Mouse (Mus musculus) hindbrain, embryonic 13.5 days (tissue): ENCODE measurements around the gene Dnmt3c. TPM values are rescaled to one million over a fixed set of nuclear protein-coding genes. Genes with fewer than 3 reads are reported as not detected.
"Not testable (repeated sequence)": the region's sequence is repeated elsewhere in the genome, so short reads cannot be mapped to it uniquely, and the experiment has no call there.

Experiments used
- ATAC-seq: fragments of 200-750 bp; cut with Nextera tagmentation; 2 replicates; pipeline ENCODE4 v1.8.0; 2017; ENCODE audit warnings: moderate TSS enrichment; ENCODE audit not compliant: low FRiP score
- H3K27ac ChIP-seq: fragments of 300-500 bp; sonication (generic); 2 replicates; pipeline ENCODE4 v1.5.1; 2015; ENCODE audit warnings: inconsistent platforms, mild to moderate bottlenecking, moderate library complexity
- H3K27me3 ChIP-seq: fragments of 300-500 bp; sonication (generic); 2 replicates; pipeline ENCODE4 v1.6.1; 2015; ENCODE audit warnings: mild to moderate bottlenecking, inconsistent platforms
- H3K36me3 ChIP-seq: fragments of 300-500 bp; sonication (generic); 2 replicates; pipeline ENCODE4 v1.6.1; 2015; ENCODE audit warnings: mild to moderate bottlenecking, inconsistent platforms
- H3K4me1 ChIP-seq: fragments of 300-500 bp; sonication (generic); replicated peaks from 2 replicates; pipeline ENCODE4 v1.6.1; 2015; ENCODE audit warnings: inconsistent platforms
- H3K4me2 ChIP-seq: fragments of 300-500 bp; sonication (generic); 2 replicates; pipeline ENCODE4 v1.6.1; 2015; ENCODE audit warnings: inconsistent platforms, mild to moderate bottlenecking, moderate library complexity
- H3K4me3 ChIP-seq: fragments of 300-500 bp; sonication (generic); 2 replicates; pipeline ENCODE4 v1.5.1; 2015; ENCODE audit warnings: mild to moderate bottlenecking, inconsistent platforms
- H3K9ac ChIP-seq: fragments of 300-500 bp; sonication (generic); 2 replicates; pipeline ENCODE4 v1.6.1; 2015; ENCODE audit warnings: mild to moderate bottlenecking, inconsistent platforms
- H3K9me3 ChIP-seq: fragments of 300-500 bp; sonication (generic); 2 replicates; pipeline ENCODE4 v1.6.1; 2016; ENCODE audit warnings: inconsistent platforms
- WGBS: fragments of 180-500 bp; shearing (Covaris S2); methylation state at CpG from one replicate; pipeline ENCODE4 v1.1.7; 2015; 5-methylcytosine and 5-hydroxymethylcytosine counted together
- polyA plus RNA-seq: library from polyadenylated mRNA; unstranded; fragments of >200 nt; fragmentation: Nextera tagmentation; extraction: Ambion mirVana; gene quantifications from 2 replicates; pipeline ENCODE4 v1.2.1, GENCODE M21; 2015

Gene Dnmt3c
- 0.09 TPM in 1 of 2 replicates, not detected in the other for polyA plus RNA-seq

- H3K36me3 ChIP-seq = no peaks in the 10 kb centered on the region
- H3K4me1 ChIP-seq = no peaks in the 10 kb centered on the region
- H3K4me3 ChIP-seq = no peak within 1 kb of the TSS
- H3K9me3 ChIP-seq = no peaks in the 10 kb centered on the region
- H3K27me3 ChIP-seq = no peaks in the 10 kb centered on the region
- no peak for ATAC-seq
- no peak within 1 kb of the TSS for H3K9ac ChIP-seq
- H3K4me2 ChIP-seq = no peak within 1 kb of the TSS
- no peak within 1 kb of the TSS for H3K27ac ChIP-seq
Measured at GRCm38 (mm10) chr2:153696352-153696751, at the start of gene Dnmt3c. Gene Dnmt3c, plus strand, starts transcription at chr2:153696652.

GRCm38 (mm10) chr2:153648773-153649297 is 47.6 kb upstream of the Dnmt3c start:
- Histone ChIP-seq H3K27ac (peak overlapping the region; percentile 44), H3K9me3 (no peaks in the 10 kb centered on the region), H3K27me3 (peaks cover 14% of the 10 kb centered on the region), H3K9ac (peak overlapping the region; percentile 85), H3K4me1 (peaks cover 19% of the 10 kb centered on the region), H3K36me3 (no peaks in the 10 kb centered on the region), H3K4me2 (peak overlapping the region; percentile 93), H3K4me3 (peak overlapping the region; percentile 71)
- ATAC-seq = peak; percentile 34
- WGBS = 20% methylated on average over 14 of the region's 14 CpGs

- Histone ChIP-seq H3K4me2 (peak within 1 kb of the TSS; percentile 93), H3K36me3 (no peaks in the 10 kb centered on the region), H3K27ac (peak within 1 kb of the TSS; percentile 44), H3K4me1 (peaks cover 19% of the 10 kb centered on the region), H3K9ac (peak within 1 kb of the TSS; percentile 85), H3K27me3 (peaks cover 14% of the 10 kb centered on the region), H3K9me3 (no peaks in the 10 kb centered on the region), H3K4me3 (peak within 1 kb of the TSS; percentile 71)
- under 1% methylated on average over 70 of the region's 93 CpGs for WGBS
- ATAC-seq = peak; percentile 86
Measured at GRCm38 (mm10) chr2:153649298-153650013, 47.0 kb upstream of the Dnmt3c start, which contains the start of gene Dnmt3b. Gene Dnmt3b, plus strand, starts transcription at chr2:153649450.

GRCm38 (mm10) chr2:153650014-153650687 is 46.3 kb upstream of the Dnmt3c start:
- H3K4me1 ChIP-seq = peaks cover 19% of the 10 kb centered on the region
- peak overlapping the region; percentile 85 for H3K9ac ChIP-seq
- H3K4me2 ChIP-seq = peak overlapping the region; percentile 93
- no peaks in the 10 kb centered on the region for H3K36me3 ChIP-seq
- peaks cover 14% of the 10 kb centered on the region for H3K27me3 ChIP-seq
- ATAC-seq = peak; percentile 2; the same call in 1 of the 2 replicates
- no peaks in the 10 kb centered on the region for H3K9me3 ChIP-seq
- H3K27ac ChIP-seq = peak overlapping the region; percentile 44; the same call in 1 of the 2 replicates
- WGBS = 2% methylated on average over 28 of the region's 28 CpGs
- H3K4me3 ChIP-seq = peak overlapping the region; percentile 71

GRCm38 (mm10) chr2:153651681-153652080 is 44.8 kb upstream of the Dnmt3c start:
- Histone ChIP-seq H3K4me3 (no peak overlapping the region), H3K27me3 (peaks cover 14% of the 10 kb centered on the region), H3K9ac (no peak overlapping the region), H3K4me1 (peaks cover 19% of the 10 kb centered on the region), H3K4me2 (no peak overlapping the region), H3K27ac (no peak overlapping the region), H3K36me3 (no peaks in the 10 kb centered on the region), H3K9me3 (no peaks in the 10 kb centered on the region)
- no peak for ATAC-seq
- WGBS = 23% methylated on average over 3 of the region's 3 CpGs

- WGBS = 89% methylated on average over 8 of the region's 8 CpGs
- H3K4me3 ChIP-seq, H3K27me3 ChIP-seq, H3K27ac ChIP-seq, H3K9me3 ChIP-seq, H3K4me2 ChIP-seq, ATAC-seq, H3K9ac ChIP-seq, H3K4me1 ChIP-seq: not testable (repeated sequence)
- H3K36me3 ChIP-seq = peaks cover 10% of the 10 kb centered on the region; the same call in 1 of the 2 replicates
Measured at GRCm38 (mm10) chr2:153657659-153658058, 38.8 kb upstream of the Dnmt3c start.

GRCm38 (mm10) chr2:153660616-153661015 is 35.8 kb upstream of the Dnmt3c start:
- H3K9ac ChIP-seq = no peak overlapping the region
- WGBS = 54% methylated on average over 3 of the region's 3 CpGs
- peaks cover 16% of the 10 kb centered on the region; the same call in 1 of the 2 replicates for H3K36me3 ChIP-seq
- 0 out of 2 replicates have a peak, but pooled peaks cover 3% of the 10 kb centered on the region for H3K4me1 ChIP-seq
- H3K9me3 ChIP-seq = no peaks in the 10 kb centered on the region
- no peak overlapping the region for H3K4me2 ChIP-seq
- H3K4me3 ChIP-seq = no peak overlapping the region
- no peak overlapping the region for H3K27ac ChIP-seq
- H3K27me3 ChIP-seq = no peaks in the 10 kb centered on the region
- ATAC-seq = no peak

GRCm38 (mm10) chr2:153665401-153665800 is 31.1 kb upstream of the Dnmt3c start:
- no peaks in the 10 kb centered on the region for H3K27me3 ChIP-seq
- H3K4me3 ChIP-seq = no peak overlapping the region
- ATAC-seq = no peak
- peaks cover 20% of the 10 kb centered on the region; the same call in 1 of the 2 replicates for H3K36me3 ChIP-seq
- 0 out of 2 replicates have a peak, but pooled peaks cover 4% of the 10 kb centered on the region for H3K4me1 ChIP-seq
- WGBS = 93% methylated on average over 7 of the region's 7 CpGs
- no peak overlapping the region for H3K27ac ChIP-seq
- no peak overlapping the region for H3K4me2 ChIP-seq
- no peak overlapping the region for H3K9ac ChIP-seq
- H3K9me3 ChIP-seq = no peaks in the 10 kb centered on the region

GRCm38 (mm10) chr2:153668754-153669376 is 27.6 kb upstream of the Dnmt3c start:
- no peaks in the 10 kb centered on the region for H3K9me3 ChIP-seq
- 0 out of 2 replicates have a peak, but pooled peaks have one; percentile 21 for ATAC-seq
- H3K4me1 ChIP-seq = 0 out of 2 replicates have a peak, but pooled peaks cover 4% of the 10 kb centered on the region
- no peak overlapping the region for H3K27ac ChIP-seq
- no peak overlapping the region for H3K4me3 ChIP-seq
- peaks cover 8% of the 10 kb centered on the region; the same call in 1 of the 2 replicates for H3K36me3 ChIP-seq
- H3K4me2 ChIP-seq = no peak overlapping the region
- 67% methylated on average over 7 of the region's 7 CpGs for WGBS
- H3K9ac ChIP-seq = no peak overlapping the region
- H3K27me3 ChIP-seq = no peaks in the 10 kb centered on the region

- WGBS = 62% methylated on average over 5 of the region's 5 CpGs
- no peak for ATAC-seq
Measured at GRCm38 (mm10) chr2:153670111-153670510, 26.3 kb upstream of the Dnmt3c start.

GRCm38 (mm10) chr2:153672619-153673018 is 23.8 kb upstream of the Dnmt3c start:
- Histone ChIP-seq H3K27me3 (no peaks in the 10 kb centered on the region), H3K9ac (no peak overlapping the region), H3K4me2 (no peak overlapping the region), H3K27ac (no peak overlapping the region), H3K4me1 (0 out of 2 replicates have a peak, but pooled peaks cover 4% of the 10 kb centered on the region), H3K4me3 (no peak overlapping the region), H3K36me3 (peaks cover 20% of the 10 kb centered on the region), H3K9me3 (no peaks in the 10 kb centered on the region)
- WGBS = 87% methylated on average over 2 of the region's 2 CpGs
- no peak for ATAC-seq

More at GRCm38 (mm10) chr2:153670111-153670510, 26.3 kb upstream of the Dnmt3c start:
- H3K9me3 ChIP-seq = no peaks in the 10 kb centered on the region
- H3K4me2 ChIP-seq = no peak overlapping the region
- H3K4me3 ChIP-seq = no peak overlapping the region
- no peaks in the 10 kb centered on the region for H3K27me3 ChIP-seq
- H3K9ac ChIP-seq = no peak overlapping the region
- peaks cover 16% of the 10 kb centered on the region; the same call in 1 of the 2 replicates for H3K36me3 ChIP-seq
- H3K4me1 ChIP-seq = 0 out of 2 replicates have a peak, but pooled peaks cover 4% of the 10 kb centered on the region
- H3K27ac ChIP-seq = no peak overlapping the region

- H3K27me3 ChIP-seq, H3K27ac ChIP-seq, H3K9ac ChIP-seq, H3K4me3 ChIP-seq, ATAC-seq, H3K4me2 ChIP-seq, H3K9me3 ChIP-seq, H3K4me1 ChIP-seq: not testable (repeated sequence)
- peaks cover 28% of the 10 kb centered on the region for H3K36me3 ChIP-seq
- 85% methylated on average over 1 of the region's 1 CpGs for WGBS
Measured at GRCm38 (mm10) chr2:153675364-153675763, 21.1 kb upstream of the Dnmt3c start.
